Mouse (Mus musculus): Measurements from ENCODE around the gene Vmn2r27. TPM values are rescaled to one million over a fixed set of nuclear protein-coding genes. Genes with fewer than 3 reads are reported as not detected.

Gene Vmn2r27
- total and polyA plus RNA-seq, 3 experiments: not detected

GRCm38 (mm10) chr6:124255721-124256470, 24.2 kb upstream of the Vmn2r27 start:
- no peaks in the 10 kb centered on the region for H3K27me3 ChIP-seq (ENCODE audit: control insufficient read depth, insufficient read depth, low read length)
- no peak overlapping the region for H3K27ac ChIP-seq
- intact Hi-C loops (cut with DNase I): no loop called here
- 69% methylated on average over 6 of the region's 6 CpGs for WGBS
- no peak overlapping the region for H3K4me3 ChIP-seq
- no peaks in the 10 kb centered on the region for H3K79me2 ChIP-seq (replicated peaks; ENCODE audit: control insufficient read depth, insufficient read depth, low read length)
- H3K36me3 ChIP-seq (ENCODE audit: control insufficient read depth, insufficient read depth, low read length): no peaks in the 10 kb centered on the region
- DNase-seq: no peak
- H3K4me1 ChIP-seq (ENCODE audit: control insufficient read depth, insufficient read depth, low read length): no peaks in the 10 kb centered on the region
- TF ChIP-seq EP300 (IDR thresholded peaks at IDR 0.05; ENCODE audit: insufficient read depth, low read depth, low read length) (no peak), POLR2A (IDR thresholded peaks at IDR 0.05; ENCODE audit: insufficient read depth, low read depth, low read length) (no peak), CTCF (IDR thresholded peaks at IDR 0.05) (no peak)
- no peak overlapping the region for H3K9ac ChIP-seq (ENCODE audit: low read depth, low read length)

- DNase-seq: peak in 1 of 2 experiments; percentile 13
Measured at GRCm38 (mm10) chr6:124202116-124202515, 29.5 kb downstream of the Vmn2r27 start.

GRCm38 (mm10) chr6:124168499-124169257, 63.0 kb downstream of the Vmn2r27 start:
- H3K36me3 ChIP-seq (ENCODE audit: control insufficient read depth, insufficient read depth, low read length): no peaks in the 10 kb centered on the region
- TF ChIP-seq CTCF (IDR thresholded peaks at IDR 0.05): no peak
- no peak for TF ChIP-seq EP300 (IDR thresholded peaks at IDR 0.05; ENCODE audit: insufficient read depth, low read depth, low read length)
- no peak for TF ChIP-seq POLR2A (IDR thresholded peaks at IDR 0.05; ENCODE audit: insufficient read depth, low read depth, low read length)
- DNase-seq: no peak
- intact Hi-C loops (cut with DNase I): no loop called here
- no peak overlapping the region for H3K9ac ChIP-seq (ENCODE audit: low read depth, low read length)
- WGBS: 51% methylated on average over 3 of the region's 3 CpGs
- H3K27ac ChIP-seq: no peak overlapping the region
- H3K27me3 ChIP-seq (ENCODE audit: control insufficient read depth, insufficient read depth, low read length): no peaks in the 10 kb centered on the region
- H3K79me2 ChIP-seq (replicated peaks; ENCODE audit: control insufficient read depth, insufficient read depth, low read length): no peaks in the 10 kb centered on the region; the same call in 1 of the 2 replicates
- H3K4me3 ChIP-seq: no peak overlapping the region
- no peaks in the 10 kb centered on the region for H3K4me1 ChIP-seq (ENCODE audit: control insufficient read depth, insufficient read depth, low read length)

More at GRCm38 (mm10) chr6:124202116-124202515, 29.5 kb downstream of the Vmn2r27 start:
- intact Hi-C loops (cut with DNase I): no loop called here
- TF ChIP-seq CTCF (IDR thresholded peaks at IDR 0.05): no peak
- no peak for TF ChIP-seq POLR2A (IDR thresholded peaks at IDR 0.05; ENCODE audit: insufficient read depth, low read depth, low read length)
- TF ChIP-seq EP300 (IDR thresholded peaks at IDR 0.05; ENCODE audit: insufficient read depth, low read depth, low read length): no peak
- Histone ChIP-seq H3K4me3 (no peak overlapping the region), H3K27me3 (ENCODE audit: control insufficient read depth, insufficient read depth, low read length) (no peaks in the 10 kb centered on the region), H3K79me2 (replicated peaks; ENCODE audit: control insufficient read depth, insufficient read depth, low read length) (no peaks in the 10 kb centered on the region), H3K36me3 (ENCODE audit: control insufficient read depth, insufficient read depth, low read length) (no peaks in the 10 kb centered on the region), H3K9ac (ENCODE audit: low read depth, low read length) (no peak overlapping the region), H3K4me1 (ENCODE audit: control insufficient read depth, insufficient read depth, low read length) (no peaks in the 10 kb centered on the region), H3K27ac (no peak overlapping the region)
- 56% methylated on average over 4 of the region's 4 CpGs for WGBS

- H3K4me1 ChIP-seq (ENCODE audit: control insufficient read depth, insufficient read depth, low read length): no peaks in the 10 kb centered on the region
- H3K36me3 ChIP-seq (ENCODE audit: control insufficient read depth, insufficient read depth, low read length): no peaks in the 10 kb centered on the region
- WGBS: 57% methylated on average over 2 of the region's 2 CpGs
- no peak overlapping the region for H3K27ac ChIP-seq
- no peak for TF ChIP-seq CTCF (IDR thresholded peaks at IDR 0.05)
- TF ChIP-seq POLR2A (IDR thresholded peaks at IDR 0.05; ENCODE audit: insufficient read depth, low read depth, low read length): no peak
- no peak for TF ChIP-seq EP300 (IDR thresholded peaks at IDR 0.05; ENCODE audit: insufficient read depth, low read depth, low read length)
- intact Hi-C loops (cut with DNase I): no loop called here
- no peaks in the 10 kb centered on the region; the same call in 1 of the 2 replicates for H3K79me2 ChIP-seq (replicated peaks; ENCODE audit: control insufficient read depth, insufficient read depth, low read length)
- DNase-seq: no peak
- no peak overlapping the region for H3K4me3 ChIP-seq
- no peak overlapping the region for H3K9ac ChIP-seq (ENCODE audit: low read depth, low read length)
- H3K27me3 ChIP-seq (ENCODE audit: control insufficient read depth, insufficient read depth, low read length): no peaks in the 10 kb centered on the region
Measured at GRCm38 (mm10) chr6:124166596-124166995, 65.1 kb downstream of the Vmn2r27 start.

GRCm38 (mm10) chr6:124149808-124150207, 81.8 kb downstream of the Vmn2r27 start:
- H3K27me3 ChIP-seq (ENCODE audit: control insufficient read depth, insufficient read depth, low read length): no peaks in the 10 kb centered on the region
- H3K9ac ChIP-seq (ENCODE audit: low read depth, low read length): no peak overlapping the region
- no peak for TF ChIP-seq CTCF (IDR thresholded peaks at IDR 0.05)
- TF ChIP-seq EP300 (IDR thresholded peaks at IDR 0.05; ENCODE audit: insufficient read depth, low read depth, low read length): no peak
- no peak for TF ChIP-seq POLR2A (IDR thresholded peaks at IDR 0.05; ENCODE audit: insufficient read depth, low read depth, low read length)
- no peaks in the 10 kb centered on the region for H3K4me1 ChIP-seq (ENCODE audit: control insufficient read depth, insufficient read depth, low read length)
- H3K4me3 ChIP-seq: no peak overlapping the region
- H3K27ac ChIP-seq: no peak overlapping the region
- intact Hi-C loops (cut with DNase I): no loop called here
- no peaks in the 10 kb centered on the region for H3K79me2 ChIP-seq (replicated peaks; ENCODE audit: control insufficient read depth, insufficient read depth, low read length)
- 9% methylated on average over 1 of the region's 1 CpGs for WGBS
- H3K36me3 ChIP-seq (ENCODE audit: control insufficient read depth, insufficient read depth, low read length): no peaks in the 10 kb centered on the region
- DNase-seq: no peak

Other genes with a start within 250 kb of the Vmn2r27 start
- under 1 TPM in 1 of 2 experiments, not detected in 1; 0.07 TPM for gene Vmn2r26, start 207.3 kb downstream of the Vmn2r27 start, total RNA-seq (2021)
- 0.02 TPM in 1 of 2 replicates, not detected in the other for gene Vmn2r26, start 207.3 kb downstream of the Vmn2r27 start, polyA plus RNA-seq (2012; rRNA removed)
- 10 to 100 TPM; 15.7 to 16.3 TPM for gene Cd163, start 72.8 kb upstream of the Vmn2r27 start, total RNA-seq (2021)
- 2.7 and 4.3 TPM in 2 replicates for gene Cd163, start 72.8 kb upstream of the Vmn2r27 start, polyA plus RNA-seq (2012; rRNA removed)
- gene Pex5, start 183.2 kb upstream of the Vmn2r27 start, total RNA-seq (2021): 10 to 100 TPM; 21.9 to 25.7 TPM
- gene Pex5, start 183.2 kb upstream of the Vmn2r27 start, polyA plus RNA-seq (2012; rRNA removed): 20.8 and 30.1 TPM in 2 replicates
- 1 to 10 TPM; 1.4 to 1.9 TPM for gene Clstn3, start 232.9 kb upstream of the Vmn2r27 start, total RNA-seq (2021)
- 5.1 and 11.8 TPM in 2 replicates for gene Clstn3, start 232.9 kb upstream of the Vmn2r27 start, polyA plus RNA-seq (2012; rRNA removed)